Mouse (Mus musculus) thymus, postnatal 14 days (tissue): ENCODE results near the gene Pank2.
A peak's percentile ranks its signal among the peaks of the same experiment; 100 is the strongest.
"Not testable (repeated sequence)": the region's sequence is repeated elsewhere in the genome, so short reads cannot be mapped to it uniquely, and the experiment has no call there.

Experiments
- DNase-seq: peaks from one replicate; pipeline ENCODE4 v3.0.0; 2021

Pank2 gene

DNA sequence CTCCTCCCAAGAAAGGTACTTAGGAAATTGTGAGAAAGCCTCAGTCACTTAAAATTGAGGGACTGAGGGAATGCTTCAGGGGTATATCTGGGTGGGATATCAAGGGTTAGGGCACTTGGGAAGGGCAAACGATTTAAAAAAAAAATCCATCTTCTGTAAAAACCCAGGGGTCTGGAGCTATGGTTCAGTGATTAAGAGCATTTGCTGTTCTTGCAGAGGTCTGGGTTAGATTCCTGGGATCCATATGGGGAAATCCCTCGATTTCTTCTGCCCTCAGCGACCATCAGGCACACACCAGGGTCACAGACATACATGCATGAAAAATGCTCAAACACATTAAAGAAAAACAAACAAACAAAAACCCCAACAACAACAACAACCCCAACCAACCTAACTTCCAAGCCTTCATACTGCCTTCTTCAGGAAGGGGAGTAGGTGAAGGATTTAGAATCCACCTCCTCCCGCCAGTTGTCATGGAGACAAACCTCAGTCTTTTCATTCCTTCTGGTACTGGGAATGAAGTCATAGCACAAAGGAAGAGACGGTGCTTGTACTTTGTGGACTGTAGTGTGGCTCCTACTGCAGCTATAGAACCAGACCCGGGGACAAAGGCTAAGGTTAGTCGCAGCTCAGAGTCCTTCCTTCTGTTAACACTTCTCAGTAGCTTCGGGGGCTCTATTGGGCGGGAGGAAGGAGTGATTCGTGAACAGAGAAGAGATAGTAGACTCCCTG is 648 bp upstream of the Pank2 start:
- no peak for DNase-seq

DNA sequence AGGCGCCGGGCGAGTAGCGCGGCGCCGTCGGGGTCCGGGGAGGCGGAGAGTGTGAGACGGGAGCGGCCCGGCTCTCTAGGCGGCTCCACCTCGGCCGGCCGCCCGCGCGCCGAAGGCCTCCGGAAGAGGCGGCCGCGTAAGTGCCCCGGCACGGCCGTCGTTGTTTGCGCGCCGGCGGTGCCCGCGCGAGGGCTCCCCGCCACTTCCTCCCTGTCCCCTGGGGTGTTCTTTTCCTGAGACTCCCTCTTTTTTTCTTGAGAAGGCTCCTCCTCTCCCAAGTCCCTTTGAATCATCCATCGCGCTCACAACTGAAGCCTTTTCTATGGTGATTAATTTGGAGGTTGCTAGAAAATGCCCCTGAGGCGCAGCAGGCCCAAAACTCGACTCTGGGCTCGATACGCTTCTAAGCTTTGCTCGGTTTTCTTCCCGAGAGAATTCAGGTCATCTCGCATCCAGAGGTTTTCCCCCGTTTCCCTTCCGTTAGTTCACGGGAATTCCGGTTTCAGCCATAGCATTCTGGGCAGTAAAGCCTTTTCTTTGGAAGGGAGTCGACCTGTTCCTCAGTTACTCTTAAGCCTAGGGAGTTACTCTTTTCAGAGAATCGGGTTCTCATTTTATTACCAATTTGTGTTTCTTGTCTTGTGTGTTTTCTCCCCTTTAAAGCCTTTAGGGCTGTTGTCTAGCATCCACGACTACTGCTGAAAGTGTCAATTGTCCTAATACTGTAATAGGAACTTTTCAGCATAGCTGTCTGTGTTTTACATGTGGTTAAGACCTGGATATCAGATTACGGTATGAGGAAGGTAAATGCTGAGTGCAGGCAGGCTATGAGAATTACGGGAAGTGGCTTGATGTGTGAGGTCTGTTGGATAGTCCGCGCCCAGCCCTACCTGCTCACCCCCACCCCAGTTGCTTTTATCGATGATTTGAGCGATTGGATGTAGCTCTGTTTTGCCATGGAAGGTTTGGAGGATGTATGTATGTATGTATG is 680 bp downstream of the Pank2 start:
- peak; percentile 74 for DNase-seq

DNA sequence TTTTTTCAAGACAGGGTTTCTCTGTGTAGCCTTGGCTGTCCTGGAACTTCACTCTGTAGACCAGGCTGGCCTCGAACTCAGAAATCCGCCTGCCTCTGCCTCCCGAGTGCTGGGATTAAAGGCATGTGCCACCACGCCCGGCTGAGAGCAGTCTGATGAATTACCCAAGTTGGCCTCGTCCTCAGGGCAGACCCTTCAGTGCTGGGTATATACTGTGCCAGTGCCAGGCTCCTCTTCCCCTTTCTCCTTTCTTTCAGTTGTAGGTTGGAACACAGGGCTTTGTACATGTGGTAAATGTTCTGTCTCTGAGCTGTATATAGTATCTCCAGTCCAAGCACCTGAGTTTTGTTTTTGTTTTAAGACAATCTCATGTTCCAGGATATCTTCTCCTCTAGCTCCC is 1.7 kb downstream of the Pank2 start:
- no peak for DNase-seq

DNA sequence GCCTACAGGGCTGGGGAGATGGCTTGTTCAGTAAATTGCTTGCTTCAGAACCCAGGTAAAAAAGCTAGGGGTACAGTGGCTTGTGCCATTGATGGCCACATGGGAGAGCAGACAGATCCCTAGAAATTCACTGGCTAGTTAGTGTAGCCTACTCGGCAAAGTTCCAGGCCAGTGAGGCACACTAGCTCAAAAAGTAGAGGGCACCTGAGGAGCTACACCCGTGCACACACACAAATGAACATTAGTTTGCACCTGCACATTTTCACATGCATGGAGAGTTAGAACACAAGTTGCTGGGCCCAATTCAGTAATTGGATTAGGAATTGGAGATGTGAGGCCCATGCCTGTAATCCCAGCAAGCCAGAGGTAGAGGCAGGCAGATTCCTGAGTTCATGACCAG is 2.8 kb downstream of the Pank2 start:
- DNase-seq: no peak

DNA sequence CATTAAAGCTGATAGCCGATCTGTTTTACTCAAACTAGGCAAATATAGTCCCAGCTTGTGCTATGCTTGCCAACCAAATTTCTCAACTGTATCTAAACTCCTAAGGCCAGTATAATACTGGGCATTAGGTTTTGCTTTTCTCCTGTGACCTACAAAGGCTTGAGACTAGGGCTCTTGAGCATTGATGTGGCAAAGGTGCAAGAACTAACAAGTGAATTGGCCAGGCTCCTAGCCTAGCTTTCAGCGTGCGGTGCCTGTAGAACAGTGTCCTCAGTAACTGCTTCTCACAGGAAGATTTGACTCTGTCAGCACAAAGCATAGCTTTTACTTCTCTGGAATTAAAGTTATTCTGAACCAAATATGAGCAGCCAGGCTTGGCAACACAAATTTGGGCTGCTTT is 13.2 kb downstream of the Pank2 start:
- no peak for DNase-seq

DNA sequence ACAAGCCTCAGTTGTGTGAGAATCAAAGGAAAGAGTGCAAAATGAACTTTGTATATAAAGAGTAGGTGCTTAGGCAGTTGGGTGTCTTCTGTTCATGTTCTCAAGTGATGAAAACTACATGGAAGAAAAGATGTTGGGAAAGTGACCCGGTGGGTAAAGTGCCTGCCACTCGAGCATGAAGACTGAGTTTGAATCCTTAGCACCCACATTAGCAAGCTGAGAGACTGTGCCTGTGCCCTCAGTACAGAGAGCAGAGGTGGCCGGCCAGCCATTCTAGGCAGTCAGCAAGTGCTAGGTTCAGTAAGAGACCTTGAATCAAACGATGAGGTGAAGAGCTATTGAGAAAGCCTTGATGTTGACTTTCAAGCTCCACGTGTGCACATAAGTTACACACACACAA is 14.4 kb downstream of the Pank2 start:
- DNase-seq: no peak

DNA sequence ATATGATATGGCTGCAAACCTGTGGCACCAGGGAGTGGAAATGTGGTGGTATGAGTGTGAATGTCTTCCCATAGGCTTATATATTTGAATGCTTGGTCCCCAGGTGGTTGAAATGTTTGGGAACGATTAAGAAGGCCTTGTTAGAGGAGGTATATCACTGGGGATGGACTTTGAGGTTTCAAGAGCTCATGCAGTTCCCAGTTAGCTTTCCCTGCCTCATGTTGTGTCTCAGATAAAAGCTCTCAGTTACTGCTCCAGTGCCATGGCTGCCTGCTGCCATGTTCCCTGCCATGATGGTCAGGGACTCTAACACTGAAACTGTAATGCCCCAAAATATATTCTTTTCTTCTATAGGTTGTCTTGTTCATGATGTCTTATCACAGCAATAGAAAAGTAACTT is 19.3 kb downstream of the Pank2 start:
- DNase-seq: no peak

DNA sequence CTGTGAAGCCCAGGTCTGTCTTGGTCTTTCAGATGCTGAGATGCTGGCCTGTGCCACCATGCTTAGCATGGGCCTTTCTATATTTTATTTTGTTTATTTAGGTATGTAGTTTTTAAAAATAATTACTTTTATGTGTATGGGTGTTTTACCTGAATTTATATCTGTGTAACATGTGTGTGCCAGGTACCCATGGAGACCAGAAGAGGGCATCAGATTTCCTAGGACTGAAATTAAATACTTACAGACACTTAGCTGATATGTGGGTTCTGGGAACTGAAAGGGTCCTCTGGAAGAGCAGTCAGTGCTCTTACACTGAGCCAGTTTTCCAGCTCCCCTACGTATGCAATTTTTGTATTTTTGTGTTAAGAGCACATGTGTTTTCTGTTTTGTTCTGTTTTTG is 24.0 kb downstream of the Pank2 start:
- no peak for DNase-seq

DNA sequence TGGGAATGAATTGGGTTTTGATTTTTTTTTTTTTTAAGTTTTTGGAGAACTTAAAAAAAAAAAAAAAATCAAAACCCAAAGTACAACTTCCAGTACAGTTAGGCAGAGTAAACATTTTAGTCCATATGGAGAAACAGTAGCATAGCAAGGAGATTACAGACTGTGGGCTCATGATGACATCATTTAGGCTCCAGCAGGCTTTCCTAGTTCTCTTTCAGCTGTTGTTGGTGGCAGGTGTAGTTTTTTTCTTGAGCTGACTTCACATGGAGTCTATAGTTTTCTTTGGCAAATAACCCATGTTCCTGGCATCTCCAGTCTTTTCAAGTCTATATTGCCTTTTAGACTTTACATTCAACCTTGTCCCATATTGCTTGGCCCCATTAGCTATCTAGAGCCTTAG is 28.4 kb downstream of the Pank2 start:
- no peak for DNase-seq

DNA sequence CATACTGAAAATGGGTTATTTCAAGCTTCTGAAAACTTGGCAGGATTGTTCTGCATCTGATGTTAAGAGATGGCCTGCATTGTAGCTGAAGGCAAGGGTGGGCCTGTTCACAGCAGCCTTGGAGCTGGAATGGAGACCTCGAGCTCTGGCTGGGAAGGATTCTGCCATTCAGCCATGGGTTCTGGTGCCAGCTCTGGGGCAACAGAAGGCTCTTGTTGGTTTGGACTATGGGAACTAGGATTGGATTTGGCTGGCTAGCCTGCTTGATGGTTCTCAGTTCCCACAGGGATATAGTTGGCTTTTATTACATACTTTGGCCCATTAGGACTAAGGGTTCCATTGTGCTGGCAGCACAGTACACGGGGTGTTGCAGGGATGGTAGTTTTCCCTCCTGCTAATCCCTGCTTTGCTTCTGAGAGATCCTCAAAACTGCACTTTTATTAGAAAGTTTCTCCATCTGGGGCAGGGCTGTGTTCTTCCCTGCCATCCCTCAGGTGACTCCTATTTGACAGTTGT is 34.5 kb downstream of the Pank2 start:
- DNase-seq: no peak

DNA sequence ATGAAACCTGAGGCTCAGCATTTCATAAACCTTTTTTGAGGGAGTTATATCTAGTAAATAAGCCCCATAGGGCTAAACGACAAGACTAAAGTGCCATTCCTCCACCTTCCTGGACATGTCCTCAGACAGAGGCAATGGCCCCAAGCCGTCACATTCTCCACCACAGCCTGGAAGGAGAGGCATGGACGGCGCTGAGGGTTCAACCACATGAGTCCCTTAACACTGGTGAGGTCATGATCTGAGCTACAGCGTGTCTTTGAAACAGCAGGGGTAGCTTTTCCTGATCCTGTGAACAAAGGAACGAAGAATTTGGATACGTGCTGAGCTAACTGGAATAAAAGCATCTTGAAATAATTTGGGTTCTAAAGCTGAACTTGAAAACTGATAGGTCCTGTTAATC is 36.4 kb downstream of the Pank2 start:
- DNase-seq: not testable (repeated sequence)

DNA sequence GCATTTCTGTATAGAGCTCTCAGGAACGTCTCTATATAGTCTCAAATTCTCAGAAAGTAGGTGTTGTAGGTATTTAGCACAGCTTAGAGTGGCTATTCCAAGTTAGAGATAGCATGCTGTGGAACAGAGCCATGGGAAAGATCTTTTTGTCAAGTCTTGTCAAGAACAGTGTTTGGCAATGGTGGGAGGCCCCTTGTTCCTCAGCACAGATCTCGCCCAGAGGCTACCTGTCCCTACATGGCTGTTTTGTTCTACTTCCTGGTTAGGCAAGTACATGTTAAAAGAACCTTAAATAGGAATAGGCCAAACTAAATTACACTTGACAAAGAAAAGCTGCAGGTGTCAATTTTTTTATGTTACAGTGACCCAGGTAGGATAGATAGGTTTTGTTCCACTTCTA is 38.2 kb downstream of the Pank2 start:
- DNase-seq: no peak

DNA sequence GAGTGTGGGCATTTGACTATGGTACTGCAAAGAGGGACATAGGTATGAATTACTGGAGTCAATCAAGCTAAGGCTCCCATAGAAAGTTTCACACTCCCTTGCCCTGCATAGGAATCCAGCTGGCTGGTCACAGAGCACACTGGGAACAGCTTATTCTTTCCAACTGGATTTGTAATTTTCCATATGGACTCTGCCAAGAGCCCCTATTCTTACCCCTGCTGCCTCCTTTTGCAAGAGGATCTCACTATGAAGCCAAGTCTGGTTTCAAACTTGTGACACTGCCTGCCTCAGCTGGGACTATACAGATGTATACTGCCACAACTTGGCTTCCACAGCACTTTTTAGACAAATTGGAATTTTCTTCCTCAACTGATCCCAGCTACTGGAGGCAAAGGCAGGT is 39.3 kb downstream of the Pank2 start:
- no peak for DNase-seq

DNA sequence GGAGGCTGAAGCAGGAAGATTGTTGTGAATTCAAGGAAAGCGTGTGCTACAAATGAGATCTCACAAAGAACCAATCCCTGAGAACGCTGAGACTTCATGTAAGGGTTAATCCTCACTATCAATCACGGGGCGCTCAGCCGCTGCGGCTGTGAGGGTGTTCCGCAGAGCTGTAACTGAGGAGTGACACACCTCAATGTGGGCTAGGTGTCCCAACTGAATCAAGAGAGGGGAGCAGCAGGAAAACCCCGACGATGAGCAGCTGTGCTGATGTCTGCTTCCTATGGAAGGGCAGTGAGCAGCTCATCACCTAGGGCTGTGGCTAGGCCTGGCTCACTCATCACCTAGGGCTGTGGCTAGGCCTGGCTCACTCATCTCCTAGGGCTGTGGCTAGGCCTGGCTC is 42.2 kb downstream of the Pank2 start:
- DNase-seq: no peak

DNA sequence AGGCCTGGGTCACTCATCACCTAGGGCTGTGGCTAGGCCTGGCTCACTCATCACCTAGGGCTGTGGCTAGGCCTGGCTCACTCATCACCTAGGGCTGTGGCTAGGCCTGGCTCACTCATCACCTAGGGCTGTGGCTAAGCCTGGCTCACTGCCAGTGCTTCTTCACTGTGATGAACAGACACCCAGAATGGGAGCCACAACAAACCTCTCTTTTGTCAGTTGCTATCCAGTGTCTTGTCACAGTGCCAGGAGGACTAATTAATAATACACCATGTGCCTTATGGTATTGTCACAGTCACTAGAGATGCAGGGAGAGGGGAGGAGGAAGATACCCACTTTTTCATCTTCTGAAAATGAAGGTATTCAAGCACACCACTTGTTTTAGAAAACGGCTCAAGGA is 42.9 kb downstream of the Pank2 start:
- DNase-seq: not testable (repeated sequence)

DNA sequence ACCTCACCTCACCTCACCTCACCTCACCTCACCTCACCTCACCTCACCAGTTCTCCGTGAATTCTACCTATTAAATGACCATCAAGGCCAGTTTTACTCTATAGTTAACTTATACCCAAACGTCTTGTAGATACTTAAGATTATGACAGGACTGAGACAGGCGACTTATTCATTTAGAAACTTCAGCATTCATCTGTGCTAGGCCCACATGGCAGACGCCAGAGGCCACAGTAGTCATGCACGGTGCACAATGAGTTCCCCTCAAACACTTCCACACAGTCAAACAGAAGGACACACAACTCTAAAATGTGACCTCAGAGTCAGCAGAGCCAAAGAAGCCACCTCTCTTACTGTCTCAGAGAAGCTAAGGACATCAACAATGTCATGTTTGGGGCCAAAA is 45.1 kb downstream of the Pank2 start:
- DNase-seq: no peak

DNA sequence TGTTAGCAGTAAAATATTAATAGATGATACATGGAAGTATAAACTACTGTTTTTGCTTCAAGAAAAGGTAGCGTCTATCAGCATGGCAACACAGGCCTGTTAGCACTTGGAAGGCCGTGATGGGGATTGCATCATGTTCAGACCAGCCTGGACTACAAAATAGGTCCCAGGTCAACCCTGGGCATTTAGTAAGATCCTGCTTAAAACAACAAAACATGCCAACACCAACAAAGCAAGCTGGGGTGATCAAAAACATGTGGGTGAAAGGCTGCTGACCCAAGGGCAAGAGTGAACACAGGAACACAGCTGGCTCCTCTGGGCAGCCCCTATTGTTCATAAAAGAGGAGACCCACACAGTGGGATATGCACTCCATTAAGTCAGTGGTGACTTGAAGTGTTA is 45.5 kb downstream of the Pank2 start:
- DNase-seq: no peak

DNA sequence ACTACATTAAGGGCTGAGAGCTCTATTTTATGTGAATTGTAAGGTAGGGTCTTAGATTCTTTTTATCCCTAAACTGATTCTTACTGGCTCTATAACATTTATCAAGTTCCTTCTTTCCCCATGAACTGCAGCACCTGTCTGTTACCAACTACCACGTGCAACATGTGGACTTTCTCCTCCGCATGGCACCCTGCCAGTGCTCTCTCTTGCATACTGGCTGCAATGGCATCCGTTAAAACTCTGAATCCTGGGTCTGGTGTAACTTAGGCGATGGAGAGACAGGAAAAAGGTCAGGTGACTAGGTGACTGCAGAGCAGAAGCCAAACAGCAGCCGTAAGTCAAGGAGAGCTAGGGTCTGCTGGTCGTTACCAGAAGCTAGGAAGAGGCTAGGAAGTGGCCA is 47.0 kb downstream of the Pank2 start:
- DNase-seq: no peak

DNA sequence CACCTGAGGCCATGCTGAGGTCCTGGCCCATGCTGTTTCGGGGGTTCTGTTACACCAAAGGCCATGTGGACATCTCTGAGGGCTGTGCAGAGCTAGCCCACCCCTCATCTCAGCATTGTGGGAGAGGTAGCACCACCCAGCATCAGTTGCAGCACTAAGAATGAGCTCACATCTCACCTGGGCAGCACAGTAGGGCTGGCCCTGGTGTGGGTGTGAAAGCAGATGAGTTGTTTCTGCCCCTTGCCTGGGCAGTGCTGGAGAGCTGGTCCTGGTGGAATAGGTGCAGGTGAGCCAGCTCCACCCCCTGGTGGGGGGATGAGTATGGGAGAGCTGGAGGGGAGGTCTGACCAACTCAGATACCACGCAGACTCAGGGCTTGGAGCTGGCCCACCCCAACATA is 53.9 kb downstream of the Pank2 start:
- no peak for DNase-seq

DNA sequence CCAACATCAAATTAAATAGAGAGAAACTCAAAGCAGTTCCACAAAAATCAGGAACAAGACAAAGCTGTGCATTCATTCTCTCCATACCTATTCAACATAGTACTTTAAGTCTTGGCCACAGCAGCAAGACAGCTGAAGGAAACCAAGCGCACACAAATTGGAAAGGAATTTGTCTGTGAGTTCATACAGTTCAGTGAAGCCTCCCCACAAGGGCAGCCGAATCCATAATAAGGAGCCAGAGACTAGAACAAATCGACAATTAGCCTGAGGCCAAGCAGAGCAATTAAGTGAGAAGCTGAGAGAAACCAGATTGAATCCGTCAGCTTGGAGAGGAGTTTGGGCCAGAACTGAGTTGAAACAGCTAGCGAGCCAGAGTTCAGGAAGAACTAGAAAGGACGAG is 57.1 kb downstream of the Pank2 start:
- no peak for DNase-seq

DNA sequence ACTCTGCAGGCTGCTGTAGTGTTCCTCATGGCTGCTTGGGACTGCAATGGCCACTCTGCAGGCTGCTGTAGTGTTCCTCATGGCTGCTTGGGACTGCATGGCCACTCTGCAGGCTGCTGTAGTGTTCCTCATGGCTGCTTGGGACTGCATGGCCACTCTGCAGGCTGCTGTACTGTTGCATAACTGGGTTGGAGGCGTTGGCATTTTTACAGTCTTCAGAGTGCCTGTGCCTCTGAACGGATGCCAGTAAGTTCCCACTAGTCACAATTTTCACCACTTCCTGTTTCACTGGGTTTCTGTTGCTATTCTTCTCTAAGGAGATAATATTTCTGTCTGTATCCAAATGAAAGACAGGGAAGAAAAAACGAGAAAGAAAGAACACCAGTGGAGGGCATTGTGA is 58.9 kb downstream of the Pank2 start:
- DNase-seq: peak; percentile 54

DNA sequence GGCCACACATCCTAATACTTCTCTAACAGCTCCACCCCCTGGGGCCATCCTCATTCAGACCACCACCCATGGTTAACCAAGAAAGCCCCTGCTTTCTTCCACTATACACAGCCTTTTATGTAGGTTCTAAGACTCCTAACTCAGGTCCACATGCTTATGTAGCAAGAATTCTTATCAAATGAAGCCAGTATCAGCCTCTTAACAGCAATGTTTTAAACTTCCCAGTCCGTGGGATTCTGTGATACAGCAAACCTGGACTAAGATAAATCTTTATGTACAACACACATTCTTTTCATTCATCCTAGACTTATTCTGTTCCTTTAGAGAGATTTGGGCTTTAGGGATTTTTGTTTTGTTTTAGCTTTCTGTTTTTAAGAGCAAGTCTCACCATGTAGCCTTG is 61.4 kb downstream of the Pank2 start:
- no peak for DNase-seq

DNA sequence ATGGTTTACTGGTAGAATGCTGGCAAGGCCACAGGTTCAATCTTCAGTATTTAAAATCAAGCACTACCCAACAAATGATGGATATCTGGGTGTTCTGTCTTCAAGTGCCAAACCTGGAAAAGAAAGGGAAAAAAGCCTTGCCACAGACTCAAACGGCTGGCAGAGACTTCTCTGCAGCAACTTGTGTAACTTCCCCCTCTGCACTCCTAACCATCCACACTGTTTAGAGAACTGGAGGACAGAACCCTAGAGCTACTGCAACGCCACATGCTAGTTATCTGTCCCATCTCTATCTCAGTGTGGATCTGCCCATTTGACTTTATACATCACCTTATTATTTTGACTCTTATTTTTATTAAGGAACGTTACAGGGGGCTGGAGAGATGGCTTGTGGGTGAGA is 63.7 kb downstream of the Pank2 start:
- DNase-seq: no peak

DNA sequence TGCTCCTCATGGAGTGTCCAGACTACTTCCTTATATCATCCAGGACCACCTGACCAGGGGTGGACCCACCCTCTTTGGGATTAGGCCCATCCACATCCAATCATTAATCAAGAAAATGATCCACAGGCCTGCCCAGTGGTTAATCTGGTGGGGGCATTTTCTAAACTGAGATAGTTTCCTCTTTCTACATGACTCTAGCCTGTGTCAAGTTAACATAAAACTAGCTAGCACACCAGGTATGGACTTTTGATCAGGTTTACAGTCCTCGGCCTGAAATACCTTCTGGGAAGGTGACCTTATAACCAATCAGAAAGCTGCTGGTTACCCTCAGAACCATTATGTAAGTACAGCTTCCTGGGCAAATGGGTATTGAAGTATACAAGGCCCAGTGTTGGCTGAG is 66.7 kb downstream of the Pank2 start:
- no peak for DNase-seq
